Mouse (Mus musculus): ENCODE data around the gene Parp11. TPM values are rescaled to one million over a fixed set of nuclear protein-coding genes. Genes with fewer than 3 reads are reported as not detected.

The Parp11 gene
- polyA plus RNA-seq, 1 experiment, result 6.1 TPM

GRCm38 (mm10) chr6:127502530-127502929 is 55.9 kb downstream of the Parp11 start:
- no peak for TF ChIP-seq GATA1 (IDR thresholded peaks at IDR 0.05; ENCODE audit: low read length)

GRCm38 (mm10) chr6:127521176-127521575 is 74.5 kb downstream of the Parp11 start:
- no peak for TF ChIP-seq GATA1 (IDR thresholded peaks at IDR 0.05; ENCODE audit: low read length)

- no peak for TF ChIP-seq GATA1 (IDR thresholded peaks at IDR 0.05; ENCODE audit: low read length)
Observed at GRCm38 (mm10) chr6:127522326-127522725, 75.7 kb downstream of the Parp11 start.

- TF ChIP-seq GATA1 (IDR thresholded peaks at IDR 0.05; ENCODE audit: low read length), result no peak
Observed at GRCm38 (mm10) chr6:127524442-127524841, 77.8 kb downstream of the Parp11 start.

GRCm38 (mm10) chr6:127528625-127529024 is 82.0 kb downstream of the Parp11 start:
- no peak for TF ChIP-seq GATA1 (IDR thresholded peaks at IDR 0.05; ENCODE audit: low read length)

GRCm38 (mm10) chr6:127529451-127529850 is 82.8 kb downstream of the Parp11 start:
- no peak for TF ChIP-seq GATA1 (IDR thresholded peaks at IDR 0.05; ENCODE audit: low read length)

GRCm38 (mm10) chr6:127530206-127530605 is 83.6 kb downstream of the Parp11 start:
- no peak for TF ChIP-seq GATA1 (IDR thresholded peaks at IDR 0.05; ENCODE audit: low read length)

GRCm38 (mm10) chr6:127531412-127532205 is 85.0 kb downstream of the Parp11 start:
- no peak for TF ChIP-seq GATA1 (IDR thresholded peaks at IDR 0.05; ENCODE audit: low read length)

- no peak for TF ChIP-seq GATA1 (IDR thresholded peaks at IDR 0.05; ENCODE audit: low read length)
Observed at GRCm38 (mm10) chr6:127532304-127532703, 85.7 kb downstream of the Parp11 start.

GRCm38 (mm10) chr6:127533766-127534165 is 87.1 kb downstream of the Parp11 start:
- TF ChIP-seq GATA1 (IDR thresholded peaks at IDR 0.05; ENCODE audit: low read length), result no peak

- no peak for TF ChIP-seq GATA1 (IDR thresholded peaks at IDR 0.05; ENCODE audit: low read length)
Observed at GRCm38 (mm10) chr6:127537035-127537434, 90.4 kb downstream of the Parp11 start.

GRCm38 (mm10) chr6:127538118-127538517 is 91.5 kb downstream of the Parp11 start:
- TF ChIP-seq GATA1 (IDR thresholded peaks at IDR 0.05; ENCODE audit: low read length), result no peak

GRCm38 (mm10) chr6:127539226-127539625 is 92.6 kb downstream of the Parp11 start:
- TF ChIP-seq GATA1 (IDR thresholded peaks at IDR 0.05; ENCODE audit: low read length), result no peak

- TF ChIP-seq GATA1 (IDR thresholded peaks at IDR 0.05; ENCODE audit: low read length), result no peak
Observed at GRCm38 (mm10) chr6:127539659-127540058, 93.0 kb downstream of the Parp11 start.

- TF ChIP-seq GATA1 (IDR thresholded peaks at IDR 0.05; ENCODE audit: low read length), result no peak
Observed at GRCm38 (mm10) chr6:127540517-127540916, 93.9 kb downstream of the Parp11 start.

- TF ChIP-seq GATA1 (IDR thresholded peaks at IDR 0.05; ENCODE audit: low read length), result no peak
Observed at GRCm38 (mm10) chr6:127541617-127542374, 95.2 kb downstream of the Parp11 start.

Other genes starting within 250 kb of the Parp11 start
- not detected in 2 replicates for gene Cracr2a, start 114.5 kb downstream of the Parp11 start, polyA plus RNA-seq (2012)

All from G1E-ER4 (cell line).